Mouse (Mus musculus) liver, embryonic 13.5 days (tissue): ENCODE measurements at regions not wholly inside any gene's neighbourhood (a gene's known extent, or its start where the extent isn't known, plus 50 kb on each side); places are given as distances from the start of the nearest gene placed in this dataset.
A peak's percentile ranks its signal among the peaks of the same experiment; 100 is the strongest.

Experiments used
- ATAC-seq: fragments of 200-750 bp; cut with Nextera tagmentation; 2 replicates; pipeline ENCODE4 v1.8.0; 2017; ENCODE audit warnings: low read depth, mild to moderate bottlenecking, moderate number of reproducible peaks, moderate library complexity
- DNase-seq: peaks from one replicate; pipeline ENCODE4 v3.0.0; 2022
- H3K27ac ChIP-seq: fragments of 300-500 bp; sonication (generic); 2 replicates; pipeline ENCODE4 v1.5.1; 2015; ENCODE audit warnings: moderate library complexity, mild to moderate bottlenecking, inconsistent platforms
- H3K27me3 ChIP-seq: fragments of 300-500 bp; sonication (generic); 2 replicates; pipeline ENCODE4 v1.6.1; 2015; ENCODE audit warnings: mild to moderate bottlenecking, inconsistent platforms
- H3K36me3 ChIP-seq: fragments of 300-500 bp; sonication (generic); 2 replicates; pipeline ENCODE4 v1.6.1; 2015; ENCODE audit warnings: mild to moderate bottlenecking, inconsistent platforms
- H3K4me1 ChIP-seq: fragments of 300-500 bp; sonication (generic); replicated peaks from 2 replicates; pipeline ENCODE4 v1.6.1; 2015; ENCODE audit warnings: inconsistent platforms
- H3K4me2 ChIP-seq: fragments of 300-500 bp; sonication (generic); 2 replicates; pipeline ENCODE4 v1.6.1; 2015; ENCODE audit warnings: inconsistent platforms, mild to moderate bottlenecking, moderate library complexity
- H3K4me3 ChIP-seq: fragments of 300-500 bp; sonication (generic); replicated peaks from 2 replicates; pipeline ENCODE4 v1.5.1; 2015; ENCODE audit warnings: mild to moderate bottlenecking, inconsistent platforms
- H3K9ac ChIP-seq: fragments of 300-500 bp; sonication (generic); 2 replicates; pipeline ENCODE4 v1.6.1; 2015; ENCODE audit warnings: mild to moderate bottlenecking, inconsistent platforms
- H3K9me3 ChIP-seq: fragments of 300-500 bp; sonication (generic); replicated peaks from 2 replicates; pipeline ENCODE4 v1.6.1; 2016; ENCODE audit warnings: inconsistent platforms
- WGBS: fragments of 180-500 bp; shearing (Covaris S2); methylation state at CpG from one replicate; pipeline ENCODE4 v1.1.7; 2015; ENCODE audit not compliant: insufficient replicate concordance; 5-methylcytosine and 5-hydroxymethylcytosine counted together

DNA sequence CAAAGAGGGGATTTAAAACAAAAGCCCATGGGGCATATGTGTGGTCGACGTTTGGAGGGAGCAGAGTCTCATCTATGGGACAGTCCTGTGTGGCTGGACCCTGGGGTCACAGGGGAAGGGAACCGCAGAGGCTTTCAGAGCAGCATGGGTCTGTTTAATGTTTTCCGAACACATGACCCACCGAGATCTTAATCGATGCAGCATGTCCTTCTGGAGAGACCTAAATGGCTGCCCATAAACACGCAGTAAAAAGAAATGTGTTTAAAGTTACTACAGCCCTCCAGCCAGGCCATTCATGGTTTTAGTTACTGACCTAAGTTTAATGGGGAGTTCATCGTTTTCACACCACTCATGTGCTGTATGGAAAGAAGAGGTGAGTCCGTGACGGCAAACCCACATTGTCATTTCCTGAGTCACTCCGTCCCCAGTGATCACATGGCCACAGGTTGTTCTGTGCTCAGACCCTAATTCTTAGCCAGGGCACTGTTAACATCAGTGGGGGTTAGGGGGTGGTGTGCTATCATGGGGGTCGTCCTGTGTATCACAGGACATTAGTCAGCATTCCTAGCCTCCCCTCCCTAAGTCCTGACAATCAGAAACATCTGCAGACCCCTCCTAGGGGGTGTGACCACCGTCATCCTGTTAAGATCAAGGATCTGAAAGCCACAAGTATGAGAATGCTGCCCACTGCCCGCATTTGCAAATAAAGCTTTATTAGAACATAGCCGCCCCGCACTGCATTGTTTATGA is 120.7 kb upstream of the Dio3 start:
- DNase-seq, result no peak
- Histone ChIP-seq H3K4me3 (no peak overlapping the region), H3K27me3 (no peaks in the 10 kb centered on the region), H3K27ac (no peak overlapping the region), H3K9ac (no peak overlapping the region), H3K4me1 (no peaks in the 10 kb centered on the region), H3K9me3 (no peaks in the 10 kb centered on the region), H3K4me2 (no peak overlapping the region), H3K36me3 (no peaks in the 10 kb centered on the region)
- WGBS, result 59% methylated on average over 16 of the region's 16 CpGs
- no peak for ATAC-seq

DNA sequence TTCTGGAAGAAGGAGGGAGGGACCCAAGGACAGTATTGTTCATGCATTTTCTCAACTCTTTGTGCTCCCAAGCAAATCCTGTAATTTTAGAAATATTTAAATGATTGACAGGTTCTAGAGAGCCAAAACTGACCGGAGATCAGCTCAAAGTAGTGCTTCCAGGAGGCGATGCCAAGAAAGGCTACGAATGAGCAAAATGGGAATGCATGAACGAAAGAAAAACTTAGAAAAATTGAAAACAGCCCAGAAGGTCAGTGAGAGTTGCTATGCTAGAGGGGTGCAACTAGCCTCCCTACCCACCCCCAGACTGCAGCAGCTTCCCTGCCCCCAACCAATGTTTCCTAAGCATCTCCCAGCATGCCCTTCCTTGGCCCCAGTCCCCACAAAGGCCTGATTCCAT is 117.6 kb upstream of the Dio3 start:
- WGBS, result 77% methylated on average over 4 of the region's 4 CpGs
- ATAC-seq (no peak), DNase-seq (no peak)
- Histone ChIP-seq H3K9ac (no peak overlapping the region), H3K4me1 (no peaks in the 10 kb centered on the region), H3K36me3 (no peaks in the 10 kb centered on the region), H3K4me2 (no peak overlapping the region), H3K27ac (no peak overlapping the region), H3K27me3 (no peaks in the 10 kb centered on the region), H3K4me3 (no peak overlapping the region), H3K9me3 (no peaks in the 10 kb centered on the region)

DNA sequence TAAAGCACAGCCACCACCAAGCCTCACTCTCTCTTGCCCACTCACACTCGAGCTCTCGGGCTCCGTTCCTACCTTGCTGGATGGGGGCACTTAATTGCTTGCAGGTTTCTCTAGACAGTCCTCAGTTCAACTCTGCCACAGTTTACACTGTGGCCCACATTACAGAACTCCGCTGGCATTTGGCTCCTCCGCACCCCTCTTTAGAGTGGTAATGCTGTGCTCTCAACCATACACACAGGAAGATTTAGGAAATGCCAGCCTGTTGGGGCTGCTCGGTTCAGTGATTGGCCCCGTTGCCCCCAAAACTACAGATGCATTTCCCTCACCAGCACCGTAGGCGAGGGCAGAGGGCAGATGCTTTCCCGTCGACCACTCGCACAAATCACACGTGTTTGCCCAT is 113.4 kb upstream of the Dio3 start:
- WGBS, result 68% methylated on average over 13 of the region's 13 CpGs

DNA sequence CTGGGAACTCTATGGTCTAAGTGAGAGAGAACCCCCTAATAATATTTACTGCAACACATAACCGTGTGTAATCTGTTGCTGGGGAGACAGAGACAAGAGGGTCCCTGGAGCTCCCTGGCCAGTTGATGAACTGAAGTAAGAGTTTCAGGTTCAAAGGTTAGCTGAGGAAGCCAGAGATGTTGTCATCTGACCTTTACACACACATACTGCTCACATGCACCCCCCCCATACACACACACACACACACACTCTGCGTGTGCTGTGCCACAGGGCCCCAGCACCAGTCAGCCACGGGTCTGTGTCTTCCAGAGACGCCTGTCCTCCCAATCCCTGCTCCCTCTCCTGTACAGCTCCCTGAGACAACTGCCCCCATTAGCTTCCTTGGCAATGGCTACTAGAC is 110.5 kb upstream of the Dio3 start:
- DNase-seq (no peak), ATAC-seq (no peak)
- Histone ChIP-seq H3K9me3 (no peaks in the 10 kb centered on the region), H3K36me3 (no peaks in the 10 kb centered on the region), H3K4me2 (no peak overlapping the region), H3K27ac (no peak overlapping the region), H3K4me1 (no peaks in the 10 kb centered on the region), H3K4me3 (no peak overlapping the region), H3K9ac (no peak overlapping the region), H3K27me3 (no peaks in the 10 kb centered on the region)
- 70% methylated on average over 4 of the region's 4 CpGs for WGBS

More for the DNA sequence above, 113.4 kb upstream of the Dio3 start:
- Histone ChIP-seq H3K27ac (no peak overlapping the region), H3K4me3 (no peak overlapping the region), H3K4me2 (no peak overlapping the region), H3K36me3 (no peaks in the 10 kb centered on the region), H3K27me3 (no peaks in the 10 kb centered on the region), H3K9ac (no peak overlapping the region), H3K4me1 (no peaks in the 10 kb centered on the region), H3K9me3 (no peaks in the 10 kb centered on the region)
- DNase-seq (no peak), ATAC-seq (no peak)

DNA sequence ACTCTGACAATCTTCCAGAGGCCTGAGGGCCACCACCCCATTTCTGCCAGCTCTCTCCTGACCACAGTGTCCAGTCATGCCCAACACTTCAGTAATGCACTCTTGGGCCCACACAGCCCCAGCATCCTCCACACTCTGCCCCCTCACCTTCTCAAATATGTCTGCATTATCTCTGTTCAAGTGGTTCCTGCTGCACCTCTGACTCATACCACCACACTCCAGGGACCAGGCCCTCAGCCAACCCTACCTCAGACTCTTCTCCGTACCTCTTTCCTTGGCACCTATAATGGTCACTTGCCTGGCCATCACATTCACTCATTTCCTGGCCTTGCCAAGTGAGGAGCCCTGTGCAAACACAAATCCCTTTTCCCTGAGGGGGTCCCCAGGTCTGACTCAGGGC is 109.6 kb upstream of the Dio3 start:
- WGBS, result 77% methylated on average over 1 of the region's 1 CpGs

DNA sequence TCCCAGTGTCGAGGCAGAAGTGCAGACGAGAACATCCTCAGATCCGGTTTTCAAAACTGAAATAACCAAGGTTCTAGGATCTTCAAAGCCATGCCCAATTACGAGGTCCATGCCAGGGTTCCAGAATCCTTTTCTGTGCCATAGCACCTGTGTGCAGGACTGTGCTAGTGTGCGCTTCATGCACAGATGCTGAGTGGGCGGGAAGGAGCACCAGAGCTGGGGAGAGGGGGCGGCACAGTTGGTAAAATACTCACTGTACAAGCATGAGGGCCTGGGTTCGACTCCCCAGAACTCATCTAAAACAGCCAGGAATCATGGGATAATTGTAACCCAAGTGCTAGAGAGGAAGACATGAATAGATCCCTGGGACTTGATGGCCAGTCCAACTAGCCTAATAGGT is 108.4 kb upstream of the Dio3 start:
- H3K36me3 ChIP-seq, result no peaks in the 10 kb centered on the region

More for the DNA sequence above, 109.6 kb upstream of the Dio3 start:
- H3K4me2 ChIP-seq, result no peak overlapping the region
- no peaks in the 10 kb centered on the region for H3K9me3 ChIP-seq
- no peak overlapping the region for H3K27ac ChIP-seq
- no peaks in the 10 kb centered on the region for H3K4me1 ChIP-seq
- ATAC-seq (no peak), DNase-seq (no peak)
- H3K27me3 ChIP-seq, result no peaks in the 10 kb centered on the region
- no peak overlapping the region for H3K4me3 ChIP-seq
- no peaks in the 10 kb centered on the region for H3K36me3 ChIP-seq
- H3K9ac ChIP-seq, result no peak overlapping the region

DNA sequence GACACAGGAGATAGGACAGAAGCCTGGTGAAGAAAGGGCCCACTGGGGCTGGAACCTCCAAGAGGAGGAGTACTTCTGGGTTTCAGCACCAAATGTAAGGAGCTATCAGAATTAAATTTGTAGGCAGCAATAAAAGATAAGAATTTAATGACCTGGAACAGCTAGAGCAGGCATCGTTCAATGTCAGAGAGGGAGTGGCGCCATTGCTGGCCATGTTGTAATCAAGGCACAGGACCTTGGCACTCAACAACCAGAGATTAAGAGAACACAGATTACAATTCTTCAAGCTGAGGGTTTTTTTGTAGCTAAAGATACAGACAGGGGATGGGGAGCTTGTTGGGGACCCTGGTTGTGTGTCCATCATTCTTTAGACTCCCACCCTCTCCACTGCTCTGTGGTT is 101.0 kb upstream of the Dio3 start:
- ATAC-seq (no peak), DNase-seq (no peak)
- H3K4me3 ChIP-seq, result no peak overlapping the region
- no peak overlapping the region for H3K4me2 ChIP-seq
- no peaks in the 10 kb centered on the region for H3K4me1 ChIP-seq
- H3K9me3 ChIP-seq, result no peaks in the 10 kb centered on the region
- H3K9ac ChIP-seq, result no peak overlapping the region
- H3K27ac ChIP-seq, result no peak overlapping the region
- H3K27me3 ChIP-seq, result no peaks in the 10 kb centered on the region
- no peaks in the 10 kb centered on the region for H3K36me3 ChIP-seq
- 77% methylated on average over 2 of the region's 2 CpGs for WGBS

More for the DNA sequence above, 108.4 kb upstream of the Dio3 start:
- H3K9ac ChIP-seq, result no peak overlapping the region
- no peaks in the 10 kb centered on the region for H3K27me3 ChIP-seq
- ATAC-seq (no peak), DNase-seq (no peak)
- H3K4me1 ChIP-seq, result no peaks in the 10 kb centered on the region
- no peaks in the 10 kb centered on the region for H3K9me3 ChIP-seq
- no peak overlapping the region for H3K4me2 ChIP-seq
- H3K4me3 ChIP-seq, result no peak overlapping the region
- H3K27ac ChIP-seq, result no peak overlapping the region
- 61% methylated on average over 8 of the region's 8 CpGs for WGBS

DNA sequence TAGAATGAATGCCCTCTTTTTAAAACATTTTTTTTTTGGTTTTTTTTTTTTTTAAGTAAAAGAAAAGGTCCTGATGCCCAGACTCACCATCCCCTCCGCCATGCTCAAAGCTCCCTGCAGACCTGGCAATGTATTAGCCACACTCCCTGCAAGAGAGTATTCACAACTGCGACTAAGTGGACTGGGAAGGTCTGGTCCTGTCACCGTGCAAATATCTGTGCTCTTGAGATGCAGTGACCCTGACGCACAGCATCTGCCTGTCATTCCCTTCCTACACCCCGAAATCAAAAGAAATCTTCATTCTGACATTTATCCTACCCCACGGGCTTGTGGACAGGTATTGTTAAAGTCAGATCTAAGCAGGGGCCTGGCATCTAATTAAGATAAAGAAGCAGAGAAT is 95.4 kb upstream of the Dio3 start:
- no peaks in the 10 kb centered on the region for H3K4me1 ChIP-seq
- H3K27me3 ChIP-seq, result peaks cover 38% of the 10 kb centered on the region
- H3K9me3 ChIP-seq, result no peaks in the 10 kb centered on the region
- H3K36me3 ChIP-seq, result no peaks in the 10 kb centered on the region
- H3K4me2 ChIP-seq, result no peak overlapping the region
- no peak overlapping the region for H3K27ac ChIP-seq
- no peak for DNase-seq
- no peak for ATAC-seq
- H3K4me3 ChIP-seq, result no peak overlapping the region
- 58% methylated on average over 6 of the region's 6 CpGs for WGBS
- H3K9ac ChIP-seq, result no peak overlapping the region

DNA sequence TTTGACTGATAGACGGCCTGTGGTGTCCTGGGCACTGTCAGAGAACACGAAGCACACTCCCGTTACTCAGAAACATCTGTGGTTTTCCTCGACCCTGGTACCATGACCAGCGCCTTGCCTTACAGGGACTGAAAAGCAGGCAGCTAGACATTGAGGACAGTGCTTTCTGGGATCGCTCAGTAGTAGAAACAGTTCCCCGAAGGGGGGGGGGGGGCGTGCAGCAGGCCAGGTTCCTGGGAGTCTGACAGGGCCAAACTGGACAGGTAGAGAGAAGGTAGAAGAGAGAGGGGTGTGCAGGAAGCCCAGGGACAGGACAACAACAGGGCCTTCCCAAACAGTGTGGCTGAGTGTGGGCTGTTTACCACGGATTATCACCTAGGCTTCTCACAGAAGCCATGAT is 93.5 kb upstream of the Dio3 start:
- no peak for DNase-seq
- no peaks in the 10 kb centered on the region for H3K4me1 ChIP-seq
- no peaks in the 10 kb centered on the region for H3K9me3 ChIP-seq
- H3K27me3 ChIP-seq, result peaks cover 54% of the 10 kb centered on the region
- no peak overlapping the region for H3K27ac ChIP-seq
- no peaks in the 10 kb centered on the region for H3K36me3 ChIP-seq
- 37% methylated on average over 9 of the region's 9 CpGs for WGBS
- no peak overlapping the region for H3K4me2 ChIP-seq
- H3K9ac ChIP-seq, result no peak overlapping the region
- H3K4me3 ChIP-seq, result no peak overlapping the region
- ATAC-seq, result no peak

DNA sequence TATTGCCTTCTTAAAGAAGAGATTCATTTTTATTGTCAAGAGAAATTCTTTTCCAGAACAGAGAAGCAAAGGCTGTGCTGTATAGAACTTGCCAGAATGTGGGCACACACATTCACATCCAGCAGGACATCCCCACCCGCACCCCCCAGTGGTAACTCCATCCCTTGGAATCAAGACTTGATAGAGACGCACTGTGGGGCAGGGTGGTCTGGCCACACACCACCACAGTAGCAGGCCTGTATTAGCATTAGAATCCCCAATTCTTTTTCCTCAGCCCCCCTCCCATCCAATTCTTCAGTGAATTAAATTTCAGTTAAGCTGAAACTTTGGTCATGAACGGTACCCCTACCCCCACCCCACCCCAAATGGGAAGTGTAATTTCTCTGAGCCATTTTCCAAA is 92.5 kb upstream of the Dio3 start:
- Histone ChIP-seq H3K27ac (no peak overlapping the region), H3K9me3 (no peaks in the 10 kb centered on the region), H3K4me2 (no peak overlapping the region), H3K4me3 (no peak overlapping the region), H3K27me3 (peaks cover 59% of the 10 kb centered on the region), H3K36me3 (no peaks in the 10 kb centered on the region), H3K9ac (no peak overlapping the region), H3K4me1 (no peaks in the 10 kb centered on the region)
- no peak for DNase-seq
- 49% methylated on average over 3 of the region's 3 CpGs for WGBS
- ATAC-seq, result no peak

DNA sequence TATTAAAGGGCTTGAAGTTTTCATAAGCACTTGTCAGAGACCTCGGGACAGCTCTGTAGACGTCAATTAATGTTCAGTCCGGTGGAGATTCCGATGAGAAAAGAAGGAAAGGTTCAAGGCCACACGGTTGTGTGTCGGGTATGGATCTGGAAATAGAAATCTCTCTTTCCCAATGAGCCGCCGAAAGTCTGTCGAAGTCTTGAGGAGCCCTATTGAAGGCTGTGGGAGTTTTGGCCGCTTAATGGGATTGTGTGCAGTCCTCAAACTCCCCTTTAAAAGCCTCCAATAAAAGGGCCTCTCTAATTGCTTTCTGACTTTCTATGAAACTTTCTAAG is 92.0 kb upstream of the Dio3 start:
- no peak for DNase-seq
- no peaks in the 10 kb centered on the region for H3K36me3 ChIP-seq
- no peaks in the 10 kb centered on the region for H3K9me3 ChIP-seq
- no peak overlapping the region for H3K4me2 ChIP-seq
- H3K27me3 ChIP-seq, result peaks cover 60% of the 10 kb centered on the region
- ATAC-seq, result no peak
- H3K9ac ChIP-seq, result no peak overlapping the region
- 13% methylated on average over 10 of the region's 10 CpGs for WGBS
- no peak overlapping the region for H3K4me3 ChIP-seq
- no peak overlapping the region for H3K27ac ChIP-seq
- H3K4me1 ChIP-seq, result no peaks in the 10 kb centered on the region

DNA sequence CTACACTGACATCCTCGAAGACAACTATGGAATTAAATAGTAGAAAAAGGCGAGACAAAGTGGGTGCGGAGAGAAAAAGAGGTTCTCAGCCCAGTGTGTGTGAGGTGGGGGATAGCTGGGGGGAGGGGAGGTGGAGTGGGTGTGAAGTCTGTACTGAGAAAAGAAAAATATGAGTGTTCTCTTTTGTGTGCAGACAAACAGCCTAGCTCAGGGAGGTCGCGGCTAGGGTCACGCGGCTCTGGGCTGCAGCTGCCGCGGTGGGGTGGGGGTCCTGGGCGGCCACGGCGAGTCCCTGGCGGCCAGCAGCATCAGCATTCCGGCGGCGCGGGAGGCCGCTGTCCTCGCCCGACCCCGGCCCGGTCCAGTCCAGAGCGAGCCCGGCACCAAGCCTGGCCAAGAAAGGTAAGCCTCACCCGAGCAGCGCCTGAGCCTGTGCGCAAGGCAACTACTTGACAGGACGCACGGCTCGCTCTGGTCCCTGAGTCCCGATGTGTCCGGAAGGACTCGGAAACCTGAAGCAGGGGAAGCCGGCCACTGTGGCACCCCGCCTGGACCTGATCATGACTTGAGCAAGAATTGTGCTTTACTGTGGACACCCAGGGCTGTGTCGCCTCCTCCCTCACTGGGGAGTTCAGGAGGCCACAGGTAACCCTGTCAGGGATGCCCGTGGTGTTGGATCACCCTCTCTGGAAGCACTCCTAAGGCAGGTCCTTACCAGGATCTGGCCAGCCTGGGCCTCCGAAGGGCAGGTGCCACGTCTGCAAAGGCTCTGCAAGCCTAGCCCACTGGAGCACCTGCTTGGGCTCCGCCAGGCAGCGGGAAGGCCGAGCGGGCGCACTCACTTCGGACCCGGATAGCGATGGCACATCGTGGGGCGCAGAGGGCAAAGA is 91.4 kb upstream of the Dio3 start:
- 4% methylated on average over 49 of the region's 49 CpGs for WGBS
- Histone ChIP-seq H3K27me3 (peaks cover 64% of the 10 kb centered on the region), H3K36me3 (no peaks in the 10 kb centered on the region), H3K9ac (no peak overlapping the region), H3K9me3 (no peaks in the 10 kb centered on the region), H3K4me1 (no peaks in the 10 kb centered on the region), H3K4me3 (peak overlapping the region; percentile 4; the same call in 1 of the 2 replicates), H3K4me2 (no peak overlapping the region), H3K27ac (no peak overlapping the region)
- no peak for DNase-seq
- no peak for ATAC-seq
